Comparison of ENCODE assay signal across 20 mouse cellular contexts in genomic region chr5:20303056-20303965, GRCm38 (mm10).
DNase-seq lines count a peak whose midpoint lies in the region; ATAC-seq and TF ChIP-seq lines count a peak whose summit lies in the region.
"Had no signal": no experiment of that assay in that cellular context is flagged by ENCODE, and none has a peak within 500 bp of the region (broad histone marks: within the 10 kb centered on the region; RNA-seq: fewer than 3 reads in every experiment).

No protein-coding gene starts in this region.

- DNase-seq in cerebellum, adult 11-12 months, result peak; percentile 21
- no peak for DNase-seq in cerebellum, postnatal 25 days
- no peak for DNase-seq in neural tube, embryonic 10.5 days (ENCODE audit: extremely low spot score, low spot score)
- no peak for DNase-seq in lung, postnatal 0 days (ENCODE audit: low spot score)
- DNase-seq: adrenal gland, adult 2 months; cerebellum, adult 11 months; gastrocnemius, postnatal 36 days; lung, postnatal 10 days; midbrain, embryonic 14.5 days; thymus, postnatal 4 days had no signal

- WGBS in hindbrain, embryonic 16.5 days, result 80% methylated on average over 8 of the region's 8 CpGs
- 85% methylated on average over 8 of the region's 8 CpGs for WGBS in hindbrain, embryonic 12.5 days
- WGBS in neural tube, embryonic 13.5 days, result 72% methylated on average over 8 of the region's 8 CpGs
- 64% methylated on average over 8 of the region's 8 CpGs for WGBS in neural tube, embryonic 15.5 days
- 80% methylated on average over 8 of the region's 8 CpGs for WGBS in lung, postnatal 0 days

- no peak overlapping the region; the same call in 1 of the 2 replicates for H3K27ac ChIP-seq in hindbrain, embryonic 16.5 days (ENCODE audit: low read depth, low read length)
- H3K27ac ChIP-seq in hindbrain, embryonic 12.5 days, result no peak overlapping the region
- H3K27ac ChIP-seq in neural tube, embryonic 13.5 days (replicated peaks), result no peak overlapping the region; the same call in 1 of the 2 replicates
- no peak overlapping the region; the same call in 1 of the 2 replicates for H3K27ac ChIP-seq in neural tube, embryonic 15.5 days (replicated peaks)
- H3K27ac ChIP-seq in lung, postnatal 0 days (ENCODE audit: low read length), result no peak overlapping the region
- H3K27ac ChIP-seq: forebrain, embryonic 13.5 days; hindbrain, embryonic 14.5 days; limb, embryonic 13.5 days; liver, embryonic 14.5 days had no signal

- H3K4me2 ChIP-seq in hindbrain, embryonic 16.5 days (ENCODE audit: low read length), result no peak overlapping the region
- no peak overlapping the region for H3K4me2 ChIP-seq in hindbrain, embryonic 12.5 days (replicated peaks)
- no peak overlapping the region for H3K4me2 ChIP-seq in neural tube, embryonic 13.5 days
- no peak overlapping the region for H3K4me2 ChIP-seq in neural tube, embryonic 15.5 days
- H3K4me2 ChIP-seq in lung, postnatal 0 days (replicated peaks; ENCODE audit: low read depth, low read length), result no peak overlapping the region
- H3K4me2 ChIP-seq: forebrain, embryonic 13.5 days; hindbrain, embryonic 14.5 days; limb, embryonic 13.5 days had no signal

- H3K4me1 ChIP-seq in hindbrain, embryonic 16.5 days (ENCODE audit: control insufficient read depth, insufficient read depth, low read depth, low read length), result no peaks in the 10 kb centered on the region
- H3K4me1 ChIP-seq in hindbrain, embryonic 12.5 days, result no peaks in the 10 kb centered on the region
- peaks cover 10% of the 10 kb centered on the region for H3K4me1 ChIP-seq in neural tube, embryonic 13.5 days (replicated peaks)
- H3K4me1 ChIP-seq in neural tube, embryonic 15.5 days, result peaks cover 4% of the 10 kb centered on the region
- H3K4me1 ChIP-seq in lung, postnatal 0 days (ENCODE audit: insufficient read depth, low read depth, low read length), result no peaks in the 10 kb centered on the region
- H3K4me1 ChIP-seq: limb, embryonic 13.5 days had no signal

- peak; percentile 65 for ATAC-seq in hindbrain, embryonic 16.5 days
- ATAC-seq in hindbrain, embryonic 12.5 days (ENCODE audit: low FRiP score), result no peak
- 0 out of 2 replicates have a peak, but pooled peaks have one; percentile 19 for ATAC-seq in neural tube, embryonic 13.5 days (ENCODE audit: low read depth)
- peak; percentile 24; the same call in 1 of the 2 replicates for ATAC-seq in neural tube, embryonic 15.5 days (ENCODE audit: low FRiP score)
- no peak for ATAC-seq in lung, postnatal 0 days
- ATAC-seq: forebrain, embryonic 13.5 days; intestine, postnatal 0 days had no signal

- no peaks in the 10 kb centered on the region for H3K9me3 ChIP-seq in hindbrain, embryonic 16.5 days (ENCODE audit: control insufficient read depth, low read length)
- H3K9me3 ChIP-seq in hindbrain, embryonic 12.5 days (replicated peaks), result no peaks in the 10 kb centered on the region
- H3K9me3 ChIP-seq in neural tube, embryonic 13.5 days, result no peaks in the 10 kb centered on the region
- no peaks in the 10 kb centered on the region for H3K9me3 ChIP-seq in neural tube, embryonic 15.5 days (replicated peaks)
- no peaks in the 10 kb centered on the region for H3K9me3 ChIP-seq in lung, postnatal 0 days (ENCODE audit: low read length)
- H3K9me3 ChIP-seq: forebrain, embryonic 13.5 days; limb, embryonic 13.5 days had no signal

- no peak overlapping the region for H3K4me3 ChIP-seq in hindbrain, embryonic 16.5 days (ENCODE audit: low read length)
- no peak overlapping the region for H3K4me3 ChIP-seq in hindbrain, embryonic 12.5 days
- no peak overlapping the region for H3K4me3 ChIP-seq in neural tube, embryonic 13.5 days
- H3K4me3 ChIP-seq in neural tube, embryonic 15.5 days (replicated peaks), result no peak overlapping the region
- H3K4me3 ChIP-seq in lung, postnatal 0 days (ENCODE audit: low read depth, low read length), result no peak overlapping the region
- H3K4me3 ChIP-seq: forebrain, embryonic 13.5 days; limb, embryonic 13.5 days had no signal

- TF ChIP-seq EP300 in lung, postnatal 0 days (IDR thresholded peaks at IDR 0.05), result no peak

- no peak for TF ChIP-seq CTCF in lung, postnatal 0 days (IDR thresholded peaks at IDR 0.05)

- no peaks in the 10 kb centered on the region for H3K27me3 ChIP-seq in hindbrain, embryonic 16.5 days (replicated peaks; ENCODE audit: control insufficient read depth, insufficient read depth, low read length)
- H3K27me3 ChIP-seq in hindbrain, embryonic 12.5 days, result no peaks in the 10 kb centered on the region
- H3K27me3 ChIP-seq in neural tube, embryonic 13.5 days, result no peaks in the 10 kb centered on the region
- H3K27me3 ChIP-seq in neural tube, embryonic 15.5 days (replicated peaks), result no peaks in the 10 kb centered on the region
- no peaks in the 10 kb centered on the region for H3K27me3 ChIP-seq in lung, postnatal 0 days (replicated peaks; ENCODE audit: insufficient read depth, low read length)
- H3K27me3 ChIP-seq: CH12.LX; forebrain, embryonic 13.5 days; limb, embryonic 13.5 days had no signal

- H3K9ac ChIP-seq in hindbrain, embryonic 16.5 days (ENCODE audit: low read depth, low read length), result no peak overlapping the region
- H3K9ac ChIP-seq in hindbrain, embryonic 12.5 days, result no peak overlapping the region
- H3K9ac ChIP-seq in neural tube, embryonic 13.5 days, result no peak overlapping the region
- H3K9ac ChIP-seq in neural tube, embryonic 15.5 days (replicated peaks), result no peak overlapping the region
- H3K9ac ChIP-seq in lung, postnatal 0 days (replicated peaks; ENCODE audit: low read depth), result no peak overlapping the region
- H3K9ac ChIP-seq: forebrain, embryonic 13.5 days; hindbrain, embryonic 14.5 days; limb, embryonic 13.5 days; liver, embryonic 14.5 days had no signal

- no peaks in the 10 kb centered on the region for H3K36me3 ChIP-seq in hindbrain, embryonic 16.5 days (ENCODE audit: control insufficient read depth, insufficient read depth, low read length)
- H3K36me3 ChIP-seq in hindbrain, embryonic 12.5 days, result no peaks in the 10 kb centered on the region
- H3K36me3 ChIP-seq in neural tube, embryonic 13.5 days, result no peaks in the 10 kb centered on the region
- H3K36me3 ChIP-seq in neural tube, embryonic 15.5 days, result no peaks in the 10 kb centered on the region
- H3K36me3 ChIP-seq in lung, postnatal 0 days (ENCODE audit: insufficient read depth, low read length), result no peaks in the 10 kb centered on the region
- H3K36me3 ChIP-seq: limb, embryonic 13.5 days had no signal

Comparison
In these comparisons a context has a peak if more than half of its experiments do, and no peak if none do; other contexts are left out.
1. ATAC-seq: peak in hindbrain, embryonic 16.5 days (single experiment), neural tube, embryonic 13.5 days (single experiment) and neural tube, embryonic 15.5 days (single experiment); none in hindbrain, embryonic 12.5 days (single experiment) and lung, postnatal 0 days (single experiment).